Mouse (Mus musculus): ENCODE measurements at regions not wholly inside any gene's neighbourhood (a gene's known extent, or its start where the extent isn't known, plus 50 kb on each side); places are given as distances from the start of the nearest gene placed in this dataset.

- DNase-seq (ENCODE audit: low read depth), result no peak
These were observed 57.6 kb upstream of the Apob start for GRCm38 (mm10) chr12:7919709-7920324.

- DNase-seq (ENCODE audit: low read depth), result no peak
These were observed 56.6 kb upstream of the Apob start for GRCm38 (mm10) chr12:7920888-7921287.

Data from 416B (cell line).